Mouse (Mus musculus) adrenal gland, adult 8-10 months (tissue): Measurements from ENCODE around the gene 4930432K21Rik. TPM values are rescaled to one million over a fixed set of nuclear protein-coding genes. Genes with fewer than 3 reads are reported as not detected.

Experiments used
- DNase-seq: peaks from one replicate; pipeline ENCODE4 v3.0.0; 2022
- total RNA-seq, 4 experiments: library from RNA; stranded (reverse); gene quantifications; 2 replicates each; pipeline ENCODE4 v1.2.4; 2022

4930432K21Rik gene
- under 1 TPM; 0.38 to 0.81 (median 0.40) TPM for total RNA-seq

- DNase-seq, result peak; percentile 95
Observed at GRCm38 (mm10) chr8:84147769-84148530, at the start of gene 4930432K21Rik, which contains the start of gene Cc2d1a. Gene 4930432K21Rik (plus strand): TSS chr8:84148025. Gene Cc2d1a (minus strand): TSS chr8:84147936.

GRCm38 (mm10) chr8:84098376-84098775 is 49.4 kb upstream of the 4930432K21Rik start:
- no peak for DNase-seq

GRCm38 (mm10) chr8:84101476-84102270 is 46.2 kb upstream of the 4930432K21Rik start:
- DNase-seq, result no peak

- no peak for DNase-seq
Observed at GRCm38 (mm10) chr8:84103601-84104000, 44.2 kb upstream of the 4930432K21Rik start.

GRCm38 (mm10) chr8:84104221-84104620 is 43.6 kb upstream of the 4930432K21Rik start:
- no peak for DNase-seq

- peak; percentile 97 for DNase-seq
Observed at GRCm38 (mm10) chr8:84104697-84105609, 42.9 kb upstream of the 4930432K21Rik start, which contains the start of gene Dcaf15. Gene Dcaf15 (minus strand): TSS chr8:84104768.

GRCm38 (mm10) chr8:84105676-84106075 is 42.1 kb upstream of the 4930432K21Rik start:
- DNase-seq, result no peak

- DNase-seq, result no peak
Observed at GRCm38 (mm10) chr8:84106216-84107040, 41.4 kb upstream of the 4930432K21Rik start.

- no peak for DNase-seq
Observed at GRCm38 (mm10) chr8:84115646-84116045, 32.2 kb upstream of the 4930432K21Rik start.

GRCm38 (mm10) chr8:84122151-84122550 is 25.7 kb upstream of the 4930432K21Rik start:
- DNase-seq, result no peak

- DNase-seq, result no peak
Observed at GRCm38 (mm10) chr8:84125656-84126055, 22.2 kb upstream of the 4930432K21Rik start, which contains the start of gene Podnl1. Gene Podnl1 (plus strand): TSS chr8:84125989.

- no peak for DNase-seq
Observed at GRCm38 (mm10) chr8:84126742-84127141, 21.1 kb upstream of the 4930432K21Rik start.

- DNase-seq, result no peak
Observed at GRCm38 (mm10) chr8:84127202-84127901, 20.5 kb upstream of the 4930432K21Rik start.

- no peak for DNase-seq
Observed at GRCm38 (mm10) chr8:84128277-84128676, 19.5 kb upstream of the 4930432K21Rik start.

- no peak for DNase-seq
Observed at GRCm38 (mm10) chr8:84130806-84131205, 17.0 kb upstream of the 4930432K21Rik start.

- DNase-seq, result no peak
Observed at GRCm38 (mm10) chr8:84132225-84132624, 15.6 kb upstream of the 4930432K21Rik start.

GRCm38 (mm10) chr8:84137848-84138247 is 10.0 kb upstream of the 4930432K21Rik start:
- no peak for DNase-seq

GRCm38 (mm10) chr8:84140838-84141237 is 7.0 kb upstream of the 4930432K21Rik start:
- DNase-seq, result no peak

GRCm38 (mm10) chr8:84144636-84145245 is 3.1 kb upstream of the 4930432K21Rik start:
- no peak for DNase-seq

GRCm38 (mm10) chr8:84147324-84147766 is 480 bp upstream of the 4930432K21Rik start:
- DNase-seq, result no peak
